Mouse (Mus musculus): ENCODE data around the gene Gon7. TPM values are rescaled to one million over a fixed set of nuclear protein-coding genes. Genes with fewer than 3 reads are reported as not detected.

Gene Gon7
- polyA plus RNA-seq, 1 experiment from 2014 or later: 46.3 TPM

GRCm38 (mm10) chr12:102769000-102769399, 11.4 kb upstream of the Gon7 start:
- Histone ChIP-seq H3K36me3 (peaks cover 92% of the 10 kb centered on the region), H3K4me1 (replicated peaks) (no peaks in the 10 kb centered on the region), H3K27ac (no peak overlapping the region), H3K9me3 (0 out of 2 replicates have a peak, but pooled peaks cover 6% of the 10 kb centered on the region), H3K9ac (replicated peaks) (no peak overlapping the region), H3K4me3 (replicated peaks) (no peak overlapping the region), H3K4me2 (no peak overlapping the region), H3K27me3 (no peaks in the 10 kb centered on the region)
- WGBS: 93% methylated on average over 4 of the region's 4 CpGs
- ATAC-seq (ENCODE audit: insufficient number of reproducible peaks, insufficient read depth, low FRiP score, low TSS enrichment, low read depth): no peak

- H3K27ac ChIP-seq: no peak overlapping the region
- no peak overlapping the region for H3K4me3 ChIP-seq (replicated peaks)
- no peak overlapping the region for H3K9ac ChIP-seq (replicated peaks)
- peaks cover 12% of the 10 kb centered on the region for H3K4me1 ChIP-seq (replicated peaks)
- peaks cover 54% of the 10 kb centered on the region for H3K36me3 ChIP-seq
- no peaks in the 10 kb centered on the region for H3K27me3 ChIP-seq
- no peak overlapping the region for H3K4me2 ChIP-seq
- no peaks in the 10 kb centered on the region for H3K9me3 ChIP-seq
- ATAC-seq (ENCODE audit: insufficient number of reproducible peaks, insufficient read depth, low FRiP score, low TSS enrichment, low read depth): no peak
Measured at GRCm38 (mm10) chr12:102763696-102764095, 6.1 kb upstream of the Gon7 start.

- Histone ChIP-seq H3K4me3 (replicated peaks) (no peak overlapping the region), H3K36me3 (peaks cover 35% of the 10 kb centered on the region), H3K4me2 (no peak overlapping the region), H3K27me3 (no peaks in the 10 kb centered on the region), H3K9me3 (no peaks in the 10 kb centered on the region), H3K27ac (no peak overlapping the region), H3K4me1 (replicated peaks) (peaks cover 16% of the 10 kb centered on the region), H3K9ac (replicated peaks) (no peak overlapping the region)
- ATAC-seq (ENCODE audit: insufficient number of reproducible peaks, insufficient read depth, low FRiP score, low TSS enrichment, low read depth): no peak
- WGBS: 88% methylated on average over 3 of the region's 3 CpGs
Measured at GRCm38 (mm10) chr12:102761668-102762067, 4.1 kb upstream of the Gon7 start.

- peak overlapping the region; percentile 79 for H3K4me3 ChIP-seq (replicated peaks)
- H3K27me3 ChIP-seq: no peaks in the 10 kb centered on the region
- peaks cover 20% of the 10 kb centered on the region for H3K4me1 ChIP-seq (replicated peaks)
- peak overlapping the region; percentile 86 for H3K4me2 ChIP-seq
- WGBS: 1% methylated on average over 5 of the region's 5 CpGs
- peak overlapping the region; percentile 77 for H3K9ac ChIP-seq (replicated peaks)
- no peak for ATAC-seq (ENCODE audit: insufficient number of reproducible peaks, insufficient read depth, low FRiP score, low TSS enrichment, low read depth)
- no peak overlapping the region for H3K27ac ChIP-seq
- H3K9me3 ChIP-seq: no peaks in the 10 kb centered on the region
- peaks cover 26% of the 10 kb centered on the region for H3K36me3 ChIP-seq
Measured at GRCm38 (mm10) chr12:102758936-102759335, 1.3 kb upstream of the Gon7 start.

GRCm38 (mm10) chr12:102758403-102758756, 777 bp upstream of the Gon7 start, which contains the start of gene Gm20604:
TSS of gene Gm20604 (minus strand) at chr12:102758672.
- Histone ChIP-seq H3K9ac (replicated peaks) (peak within 1 kb of the TSS; percentile 77), H3K27ac (peak within 1 kb of the TSS; percentile 91), H3K4me2 (peak within 1 kb of the TSS; percentile 86), H3K27me3 (no peaks in the 10 kb centered on the region), H3K9me3 (no peaks in the 10 kb centered on the region), H3K4me1 (replicated peaks) (peaks cover 20% of the 10 kb centered on the region), H3K4me3 (replicated peaks) (peak within 1 kb of the TSS; percentile 79), H3K36me3 (peaks cover 22% of the 10 kb centered on the region)
- ATAC-seq (ENCODE audit: insufficient number of reproducible peaks, insufficient read depth, low FRiP score, low TSS enrichment, low read depth): no peak
- WGBS: under 1% methylated on average over 10 of the region's 10 CpGs

- Histone ChIP-seq H3K4me1 (replicated peaks) (peaks cover 20% of the 10 kb centered on the region), H3K4me3 (replicated peaks) (peak overlapping the region; percentile 79), H3K36me3 (peaks cover 18% of the 10 kb centered on the region), H3K27me3 (no peaks in the 10 kb centered on the region), H3K9ac (replicated peaks) (peak overlapping the region; percentile 76), H3K27ac (peak overlapping the region; percentile 91), H3K9me3 (no peaks in the 10 kb centered on the region), H3K4me2 (peak overlapping the region; percentile 86)
- ATAC-seq (ENCODE audit: insufficient number of reproducible peaks, insufficient read depth, low FRiP score, low TSS enrichment, low read depth): peak; percentile 77
- 2% methylated on average over 46 of the region's 46 CpGs for WGBS
Measured at GRCm38 (mm10) chr12:102757055-102757688, 431 bp downstream of the Gon7 start.

- no peaks in the 10 kb centered on the region for H3K27me3 ChIP-seq
- no peak overlapping the region for H3K27ac ChIP-seq
- no peak for ATAC-seq (ENCODE audit: insufficient number of reproducible peaks, insufficient read depth, low FRiP score, low TSS enrichment, low read depth)
- H3K4me1 ChIP-seq (replicated peaks): peaks cover 20% of the 10 kb centered on the region
- H3K36me3 ChIP-seq: peaks cover 17% of the 10 kb centered on the region; the same call in 1 of the 2 replicates
- 86% methylated on average over 7 of the region's 7 CpGs for WGBS
- H3K4me3 ChIP-seq (replicated peaks): peak overlapping the region; percentile 79
- peak overlapping the region; percentile 76; the same call in 1 of the 2 replicates for H3K9ac ChIP-seq (replicated peaks)
- H3K4me2 ChIP-seq: peak overlapping the region; percentile 86
- H3K9me3 ChIP-seq: no peaks in the 10 kb centered on the region
Measured at GRCm38 (mm10) chr12:102756304-102756703, 1.3 kb downstream of the Gon7 start.

- ATAC-seq (ENCODE audit: insufficient number of reproducible peaks, insufficient read depth, low FRiP score, low TSS enrichment, low read depth): no peak
- H3K4me3 ChIP-seq (replicated peaks): no peak overlapping the region
- no peak overlapping the region for H3K4me2 ChIP-seq
- no peak overlapping the region for H3K27ac ChIP-seq
- no peak overlapping the region for H3K9ac ChIP-seq (replicated peaks)
- WGBS: 88% methylated on average over 3 of the region's 3 CpGs
- no peaks in the 10 kb centered on the region for H3K9me3 ChIP-seq
- H3K27me3 ChIP-seq: no peaks in the 10 kb centered on the region
- H3K4me1 ChIP-seq (replicated peaks): peaks cover 11% of the 10 kb centered on the region
- H3K36me3 ChIP-seq: peaks cover 16% of the 10 kb centered on the region; the same call in 1 of the 2 replicates
Measured at GRCm38 (mm10) chr12:102748256-102748655, 9.3 kb downstream of the Gon7 start.

GRCm38 (mm10) chr12:102744839-102745238, 12.8 kb downstream of the Gon7 start:
- Histone ChIP-seq H3K27me3 (no peaks in the 10 kb centered on the region), H3K4me1 (replicated peaks) (peaks cover 21% of the 10 kb centered on the region), H3K9ac (replicated peaks) (peak overlapping the region; percentile 82; the same call in 1 of the 2 replicates), H3K36me3 (peaks cover 19% of the 10 kb centered on the region; the same call in 1 of the 2 replicates), H3K4me2 (peak overlapping the region; percentile 84), H3K27ac (no peak overlapping the region), H3K4me3 (replicated peaks) (peak overlapping the region; percentile 80; the same call in 1 of the 2 replicates), H3K9me3 (no peaks in the 10 kb centered on the region)
- 68% methylated on average over 6 of the region's 6 CpGs for WGBS
- no peak for ATAC-seq (ENCODE audit: insufficient number of reproducible peaks, insufficient read depth, low FRiP score, low TSS enrichment, low read depth)

GRCm38 (mm10) chr12:102743589-102744574, 13.7 kb downstream of the Gon7 start, which contains the start of the genes Moap1 and Tmem251:
TSS of gene Moap1 (minus strand) at chr12:102743661.
TSS of gene Tmem251 (plus strand) at chr12:102743762.
- Histone ChIP-seq H3K9ac (replicated peaks) (peak within 1 kb of the TSS; percentile 82), H3K27ac (peak within 1 kb of the TSS; percentile 90), H3K27me3 (no peaks in the 10 kb centered on the region), H3K4me1 (replicated peaks) (peaks cover 21% of the 10 kb centered on the region), H3K4me3 (replicated peaks) (peak within 1 kb of the TSS; percentile 80), H3K36me3 (peaks cover 14% of the 10 kb centered on the region; the same call in 1 of the 2 replicates), H3K9me3 (no peaks in the 10 kb centered on the region), H3K4me2 (peak within 1 kb of the TSS; percentile 84)
- WGBS: under 1% methylated on average over 63 of the region's 63 CpGs
- ATAC-seq (ENCODE audit: insufficient number of reproducible peaks, insufficient read depth, low FRiP score, low TSS enrichment, low read depth): peak; percentile 93

Data from limb, embryonic 12.5 days (tissue).